Mouse (Mus musculus) R1 (cell line): ENCODE results near the gene Tubb3.
"Not testable (repeated sequence)": the region's sequence is repeated elsewhere in the genome, so short reads cannot be mapped to it uniquely, and the experiment has no call there.

Experiments
- DNase-seq: peaks from one replicate; pipeline ENCODE4 v3.0.0-alpha.2; 2018; ENCODE audit warnings: low read depth, low spot score

Gene Tubb3

DNA sequence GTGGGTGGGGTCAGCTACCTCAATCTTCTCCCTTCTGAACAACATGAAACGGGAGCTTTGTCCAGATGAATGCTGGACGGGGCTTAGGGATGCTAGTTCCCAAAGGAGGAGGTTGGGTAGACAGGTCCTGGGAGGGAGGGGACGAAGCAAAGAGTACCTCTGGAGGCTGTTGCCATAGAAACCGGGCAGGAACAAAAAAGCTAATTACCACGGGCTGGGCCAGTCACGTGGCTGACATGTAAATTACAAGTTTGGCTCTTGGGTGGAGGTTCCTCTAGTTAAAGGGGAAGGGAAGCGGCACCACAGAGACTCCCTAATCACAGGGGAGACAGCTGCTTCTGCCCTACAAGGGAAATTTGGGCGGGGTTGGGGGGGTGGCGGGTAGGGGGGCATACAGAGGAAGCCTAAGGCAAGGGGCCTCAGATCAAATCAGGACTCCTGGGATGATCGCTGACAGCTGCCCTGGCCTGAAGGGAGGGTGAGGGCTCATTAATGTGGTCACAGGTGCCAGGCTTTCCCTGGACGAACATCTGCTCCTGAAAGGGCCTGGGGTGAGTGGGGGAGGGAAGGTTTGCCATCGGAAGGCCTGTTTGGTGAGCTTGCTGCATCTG is 1.4 kb downstream of the Tubb3 start:
- DNase-seq, result peak; percentile 95

DNA sequence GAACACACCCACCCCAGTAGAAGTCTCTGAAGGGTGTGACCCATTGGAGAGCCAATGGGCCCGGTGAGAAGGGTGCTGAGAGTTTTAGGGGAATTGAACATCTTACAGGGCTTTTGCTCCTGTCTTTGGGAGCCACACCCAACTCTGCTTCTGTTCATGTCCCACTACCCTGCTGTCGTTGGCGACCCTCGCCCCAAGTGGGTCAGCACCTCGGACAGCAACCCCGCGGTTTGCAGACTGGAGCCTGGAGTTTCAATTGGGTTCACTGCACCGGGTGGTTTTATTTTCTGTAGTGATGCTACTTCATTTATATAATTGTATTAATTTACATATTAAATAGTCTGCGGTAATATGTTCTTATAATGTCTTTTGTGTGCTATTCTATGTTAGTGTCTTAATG is 3.0 kb downstream of the Tubb3 start:
- DNase-seq, result no peak

DNA sequence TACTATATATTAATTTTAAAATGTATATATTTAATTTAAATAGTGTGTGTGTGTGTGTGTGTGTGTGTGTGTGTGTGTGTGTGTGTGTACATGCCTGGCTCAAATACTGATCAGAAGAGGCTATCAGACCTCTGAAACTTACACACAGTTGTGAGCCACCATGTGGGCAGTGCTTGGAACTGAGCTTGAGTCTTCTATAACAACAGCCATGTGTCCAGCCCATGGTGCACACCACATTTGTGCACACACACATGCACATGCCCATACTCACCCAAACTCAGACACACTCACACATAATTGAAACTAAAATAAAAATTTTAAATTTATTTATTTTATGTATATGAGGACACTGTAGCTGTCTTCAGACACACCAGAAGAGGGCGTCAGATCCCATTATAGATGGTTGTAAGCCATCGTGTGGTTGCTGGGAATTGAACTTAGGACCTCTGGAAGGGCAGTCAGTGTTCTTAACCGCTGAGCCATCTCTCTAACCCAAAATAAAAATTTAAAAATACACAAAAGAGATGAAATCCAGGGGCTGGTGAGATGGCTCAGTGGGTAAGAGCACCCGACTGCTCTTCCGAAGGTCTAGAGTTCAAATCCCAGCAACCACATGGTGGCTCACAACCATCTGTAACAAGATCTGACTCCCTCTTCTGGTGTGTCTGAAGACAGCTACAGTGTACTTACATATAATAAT is 3.9 kb downstream of the Tubb3 start:
- DNase-seq, result not testable (repeated sequence)

DNA sequence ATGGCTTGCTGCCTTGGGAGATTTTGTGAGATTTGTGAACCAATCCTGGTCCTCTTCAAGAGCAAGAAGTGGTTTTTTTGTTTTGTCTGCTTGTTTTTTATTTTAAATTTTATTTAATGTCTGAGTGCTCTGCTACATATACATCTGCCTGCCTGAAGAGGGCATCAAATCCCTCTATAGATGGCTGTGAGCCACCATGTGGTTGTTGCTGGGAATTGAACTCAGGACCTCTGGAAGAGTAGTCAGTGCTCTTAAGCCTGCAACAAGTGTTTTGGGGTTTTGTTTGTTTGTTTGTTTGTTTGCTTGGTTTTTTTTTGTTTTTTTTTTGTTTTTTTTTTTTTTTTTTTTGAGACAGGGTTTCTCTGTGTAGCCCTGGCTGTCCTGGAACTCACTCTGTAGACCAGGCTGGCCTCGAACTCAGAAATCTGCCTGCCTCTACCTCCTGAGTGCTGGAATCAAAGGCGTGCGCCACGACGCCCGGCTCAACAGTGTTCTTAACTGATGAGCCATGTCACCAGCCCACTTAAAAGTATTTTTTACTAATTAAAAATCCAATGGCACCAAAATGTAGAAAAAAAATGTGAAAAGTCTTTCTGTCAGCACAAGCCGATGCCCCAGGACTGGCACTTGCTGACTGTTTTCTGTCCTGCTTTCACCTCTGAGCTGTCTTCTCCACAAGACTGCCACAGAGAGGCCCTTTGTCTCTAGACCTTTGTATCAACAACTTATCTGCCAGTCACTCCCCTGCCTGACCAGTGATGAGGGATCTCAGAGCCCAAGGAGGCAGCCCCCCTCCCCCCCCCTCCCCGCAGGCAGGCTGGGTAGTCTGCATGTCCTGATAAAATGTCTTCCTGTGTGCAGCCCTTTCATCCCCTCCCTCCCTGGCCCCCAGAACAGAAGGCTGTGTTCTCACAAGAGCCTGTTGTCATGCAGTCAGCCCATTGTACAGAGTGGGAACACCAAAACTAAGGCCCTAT is 5.0 kb downstream of the Tubb3 start:
- DNase-seq, result peak; percentile 87

DNA sequence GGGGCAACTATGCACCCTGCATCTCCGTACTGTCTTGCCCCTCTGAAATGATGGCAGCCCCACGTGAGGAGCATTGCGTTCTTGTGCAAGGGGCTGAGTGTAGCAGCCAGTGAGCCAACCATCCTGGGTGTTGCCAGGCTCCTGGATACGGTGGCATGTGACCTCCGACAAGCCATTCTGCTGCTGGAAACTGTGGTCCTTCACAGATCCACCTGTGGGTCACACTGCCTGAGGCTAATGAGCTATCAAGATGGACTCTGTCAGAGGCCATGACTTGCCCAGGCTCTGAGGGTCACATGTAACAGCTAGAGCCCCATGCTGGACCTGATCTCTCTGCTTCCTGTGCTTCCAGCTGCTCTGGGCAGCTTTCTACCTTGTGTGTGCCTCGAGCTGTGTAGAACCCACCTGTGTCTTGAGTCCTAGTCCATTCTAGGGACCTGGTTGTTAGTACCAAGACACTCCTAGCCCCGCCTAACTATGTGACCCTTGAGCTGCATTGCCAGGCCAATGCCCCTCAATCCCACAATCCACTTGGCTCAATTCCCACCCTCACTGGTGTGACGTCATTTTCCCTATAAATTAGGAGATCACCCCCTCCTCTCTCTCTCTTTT is 5.8 kb downstream of the Tubb3 start:
- no peak for DNase-seq

DNA sequence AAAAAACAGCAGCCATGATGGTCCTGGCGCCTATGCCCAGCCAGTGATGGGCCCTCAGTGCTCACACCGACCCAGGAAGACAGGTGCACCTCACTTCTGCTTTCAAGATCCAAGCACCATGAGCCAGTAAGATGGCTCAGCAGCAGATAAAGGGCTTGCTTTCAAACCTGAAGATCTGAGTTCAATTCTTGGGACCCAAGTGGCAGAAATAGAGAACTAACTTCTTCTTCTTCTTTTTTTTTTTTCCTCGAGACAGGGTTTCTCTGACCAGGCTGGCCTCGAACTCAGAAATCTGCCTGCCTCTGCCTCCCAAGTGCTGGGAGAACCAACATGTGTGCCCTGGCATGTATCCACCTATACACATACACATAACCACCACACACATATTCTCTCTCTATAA is 8.5 kb downstream of the Tubb3 start:
- DNase-seq, result no peak

DNA sequence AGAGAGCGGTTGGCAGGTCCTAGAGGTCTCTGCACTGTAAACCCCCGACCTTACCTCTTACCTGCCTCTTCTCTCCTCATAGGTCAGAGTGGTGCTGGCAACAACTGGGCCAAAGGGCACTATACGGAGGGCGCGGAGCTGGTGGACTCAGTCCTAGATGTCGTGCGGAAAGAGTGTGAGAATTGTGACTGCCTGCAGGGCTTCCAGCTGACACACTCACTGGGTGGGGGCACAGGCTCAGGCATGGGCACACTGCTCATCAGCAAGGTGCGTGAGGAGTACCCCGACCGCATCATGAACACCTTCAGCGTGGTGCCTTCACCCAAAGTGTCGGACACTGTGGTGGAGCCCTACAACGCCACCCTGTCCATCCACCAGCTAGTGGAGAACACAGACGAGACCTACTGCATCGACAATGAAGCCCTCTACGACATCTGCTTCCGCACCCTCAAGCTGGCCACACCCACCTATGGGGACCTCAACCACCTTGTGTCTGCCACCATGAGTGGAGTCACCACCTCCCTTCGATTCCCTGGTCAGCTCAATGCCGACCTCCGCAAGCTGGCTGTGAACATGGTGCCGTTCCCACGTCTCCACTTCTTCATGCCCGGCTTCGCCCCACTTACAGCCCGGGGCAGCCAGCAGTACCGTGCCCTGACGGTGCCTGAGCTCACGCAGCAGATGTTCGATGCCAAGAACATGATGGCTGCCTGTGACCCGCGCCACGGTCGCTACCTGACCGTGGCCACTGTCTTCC is 9.5 kb downstream of the Tubb3 start:
- no peak for DNase-seq

DNA sequence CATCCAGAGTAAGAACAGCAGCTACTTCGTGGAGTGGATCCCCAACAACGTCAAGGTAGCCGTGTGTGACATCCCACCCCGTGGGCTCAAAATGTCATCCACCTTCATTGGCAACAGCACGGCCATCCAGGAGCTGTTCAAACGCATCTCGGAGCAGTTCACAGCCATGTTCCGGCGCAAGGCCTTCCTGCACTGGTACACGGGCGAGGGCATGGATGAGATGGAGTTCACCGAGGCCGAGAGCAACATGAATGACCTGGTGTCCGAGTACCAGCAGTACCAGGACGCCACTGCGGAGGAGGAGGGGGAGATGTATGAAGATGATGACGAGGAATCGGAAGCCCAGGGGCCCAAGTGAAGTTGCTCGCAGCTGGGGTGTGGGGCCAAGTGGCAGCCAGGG is 10.1 kb downstream of the Tubb3 start:
- DNase-seq, result no peak

DNA sequence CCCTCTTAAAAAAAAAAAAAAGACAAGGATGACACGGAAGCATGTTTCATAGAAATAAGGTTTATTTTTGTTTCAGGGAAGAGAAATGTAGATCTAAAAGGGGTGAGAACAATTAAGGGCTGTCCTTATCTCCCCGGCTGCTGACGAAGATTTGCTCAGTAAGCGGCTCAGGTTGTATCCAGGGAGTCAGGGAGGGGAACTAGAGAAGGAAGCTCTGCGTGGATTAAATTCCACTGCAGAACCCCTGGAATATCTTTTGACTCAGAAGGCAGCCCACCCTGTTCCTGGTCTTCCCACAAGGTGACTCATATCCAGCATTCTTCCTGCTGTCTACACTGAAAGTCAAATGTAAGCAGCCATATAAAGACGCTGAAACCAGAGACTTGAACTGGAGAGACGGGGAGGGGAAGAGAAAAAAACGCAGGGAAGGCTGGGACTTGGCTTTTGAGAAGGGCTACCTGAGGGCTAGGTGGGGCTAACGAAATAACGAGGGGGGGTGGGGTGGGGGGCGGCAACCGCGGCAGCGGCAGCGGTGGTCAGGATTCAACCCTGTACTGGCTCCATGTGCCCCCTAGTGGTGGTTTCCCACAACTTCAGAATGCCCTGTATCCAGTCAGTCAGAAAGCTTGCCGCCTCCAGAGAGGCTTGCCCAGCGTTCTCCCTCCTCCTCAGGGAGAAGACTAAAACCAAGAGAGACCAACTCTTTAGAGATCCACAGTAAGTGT is 11.0 kb downstream of the Tubb3 start:
- DNase-seq, result peak; percentile 84

DNA sequence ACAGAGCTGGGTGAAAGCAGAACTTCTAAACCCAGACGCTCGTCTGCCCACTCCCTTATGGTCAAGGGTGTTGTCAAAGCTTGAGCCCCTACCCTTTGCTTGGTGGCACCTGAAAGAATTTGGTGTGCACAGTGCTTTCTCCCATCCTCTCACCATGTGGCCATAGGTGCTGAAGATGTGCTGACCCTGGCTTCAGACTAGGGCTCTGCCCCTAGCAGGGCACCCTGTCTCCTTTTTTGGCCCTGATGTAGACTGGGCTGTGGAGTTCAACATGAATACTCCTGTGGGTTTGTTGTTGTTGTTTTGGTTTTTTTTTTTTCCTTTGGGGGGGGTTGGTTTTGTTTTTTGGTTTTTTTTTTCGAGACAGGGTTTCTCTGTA is 11.5 kb downstream of the Tubb3 start:
- no peak for DNase-seq

DNA sequence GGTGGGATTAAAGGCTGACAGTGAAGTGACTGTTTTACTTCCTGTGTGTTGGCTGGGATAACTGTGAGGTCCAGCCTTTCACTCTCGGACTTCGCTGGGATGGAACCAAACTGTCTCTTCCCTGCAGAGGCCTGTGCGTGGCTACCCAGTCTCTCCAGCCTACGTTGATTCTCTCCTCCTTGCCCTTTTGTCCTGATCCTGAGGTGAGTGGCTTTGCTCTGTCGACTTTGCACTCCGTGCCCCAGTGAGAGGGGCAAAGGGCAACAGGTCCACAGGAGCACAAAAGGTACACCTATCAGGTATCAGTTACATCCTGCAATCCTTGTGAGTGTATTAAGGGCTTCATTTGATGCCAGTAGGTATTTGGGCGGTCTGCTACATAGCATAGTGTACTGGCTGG is 12.2 kb downstream of the Tubb3 start, which contains the start of gene Def8:
Gene Def8, plus strand, starts transcription at position 87 of the 400 bp plus-strand sequence.
- no peak for DNase-seq

DNA sequence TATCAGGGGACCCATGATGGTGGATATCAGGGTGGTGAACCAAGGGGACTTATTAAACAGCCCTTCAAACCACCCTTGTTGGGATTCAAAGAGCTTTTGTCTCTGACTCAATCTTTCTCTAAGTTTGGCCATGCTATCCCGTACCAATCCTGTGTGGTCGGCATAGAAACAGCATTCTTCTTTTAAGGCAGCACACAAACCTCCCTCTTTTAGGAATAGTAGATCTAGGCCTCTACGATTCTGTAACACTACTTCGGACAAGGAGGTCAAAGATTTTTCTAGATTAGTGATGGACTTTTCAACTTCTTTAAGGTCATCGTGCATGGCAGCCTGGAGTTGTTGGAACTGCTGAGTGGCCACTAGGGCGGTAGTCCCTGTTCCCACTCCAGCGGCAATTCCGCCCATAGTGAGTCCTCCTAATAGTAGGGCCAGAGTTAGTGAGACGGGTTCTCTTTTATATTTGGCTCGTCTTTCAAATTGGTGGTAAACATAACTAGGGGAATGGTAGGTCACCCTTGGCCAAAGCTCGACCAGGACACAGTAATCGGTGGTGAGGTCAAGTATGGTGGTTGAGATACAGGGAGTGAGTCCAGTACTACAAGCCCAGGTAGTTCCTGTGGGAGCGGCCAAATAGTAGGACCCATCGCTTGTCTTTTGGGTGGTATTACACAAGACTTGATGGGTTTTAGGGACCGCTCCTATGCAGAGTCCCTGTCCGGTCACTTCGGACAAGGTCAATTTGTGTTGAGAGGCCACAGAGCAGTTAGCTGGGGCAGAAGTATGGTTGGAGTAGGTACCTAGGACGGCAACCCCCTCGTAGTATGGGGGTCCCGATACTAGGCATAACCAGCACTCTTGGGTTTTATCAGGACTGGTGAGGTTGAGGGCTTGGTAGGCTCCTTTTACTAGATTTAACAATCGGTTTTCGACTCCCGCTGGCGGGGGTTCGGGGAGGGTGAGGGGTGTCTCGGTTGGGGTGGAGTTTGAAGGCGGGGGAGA is 15.6 kb downstream of the Tubb3 start:
- peak; percentile 77 for DNase-seq

DNA sequence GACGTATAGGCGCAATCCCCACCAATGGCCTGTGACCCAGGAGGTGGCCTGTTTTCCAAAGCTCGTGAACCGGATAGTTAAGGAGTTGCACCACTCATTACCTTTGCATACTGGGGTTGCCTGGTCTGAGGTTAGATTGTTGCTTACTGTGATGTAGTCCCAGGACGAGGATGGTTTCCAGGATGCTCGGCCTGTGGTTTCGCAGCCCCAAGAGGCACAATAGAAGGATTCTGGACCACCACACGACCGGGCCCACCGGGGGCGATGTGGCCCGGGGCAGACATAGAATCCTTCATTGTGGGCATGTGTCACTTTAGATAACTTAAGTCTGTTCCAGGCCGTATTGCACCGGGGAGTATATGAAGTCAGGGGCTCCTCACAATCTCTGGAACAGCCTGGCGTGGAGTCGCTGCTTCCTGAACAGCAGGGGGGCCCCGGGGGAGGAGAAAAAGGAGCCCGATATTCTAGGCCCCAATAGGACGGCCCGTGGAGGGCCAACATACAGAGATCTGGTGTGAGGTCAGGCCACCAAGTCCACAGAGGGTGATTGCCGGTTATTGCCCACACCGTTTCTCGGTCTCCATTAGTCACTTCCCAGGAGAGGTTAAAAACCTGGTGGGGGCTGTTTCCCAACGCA is 16.5 kb downstream of the Tubb3 start:
- DNase-seq, result peak; percentile 70

DNA sequence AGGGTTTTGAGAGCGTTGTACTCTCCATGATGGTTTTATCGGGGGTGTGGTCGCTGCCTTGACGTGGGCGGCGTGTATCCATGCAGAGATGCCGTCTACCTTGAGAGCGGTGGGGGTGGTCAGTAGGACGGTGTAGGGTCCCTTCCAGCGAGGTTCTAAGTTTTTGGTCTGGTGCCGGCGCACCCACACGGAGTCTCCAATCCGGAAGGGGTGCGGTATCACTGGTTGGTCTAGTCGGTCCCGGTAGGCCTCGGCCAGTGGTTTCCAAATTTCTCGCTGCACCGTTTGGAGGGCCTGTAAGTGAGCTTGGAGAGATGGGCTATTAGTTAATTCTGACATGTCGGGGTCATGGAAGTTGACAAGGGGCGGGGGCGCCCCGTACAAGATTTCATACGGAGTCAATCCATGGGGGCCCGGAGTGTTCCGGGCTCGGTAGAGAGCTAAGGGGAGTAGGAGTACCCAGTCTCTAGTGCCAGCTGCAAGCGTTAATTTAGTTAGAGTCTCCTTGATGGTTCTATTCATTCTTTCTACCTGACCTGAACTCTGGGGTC is 17.2 kb downstream of the Tubb3 start:
- DNase-seq, result peak; percentile 64

DNA sequence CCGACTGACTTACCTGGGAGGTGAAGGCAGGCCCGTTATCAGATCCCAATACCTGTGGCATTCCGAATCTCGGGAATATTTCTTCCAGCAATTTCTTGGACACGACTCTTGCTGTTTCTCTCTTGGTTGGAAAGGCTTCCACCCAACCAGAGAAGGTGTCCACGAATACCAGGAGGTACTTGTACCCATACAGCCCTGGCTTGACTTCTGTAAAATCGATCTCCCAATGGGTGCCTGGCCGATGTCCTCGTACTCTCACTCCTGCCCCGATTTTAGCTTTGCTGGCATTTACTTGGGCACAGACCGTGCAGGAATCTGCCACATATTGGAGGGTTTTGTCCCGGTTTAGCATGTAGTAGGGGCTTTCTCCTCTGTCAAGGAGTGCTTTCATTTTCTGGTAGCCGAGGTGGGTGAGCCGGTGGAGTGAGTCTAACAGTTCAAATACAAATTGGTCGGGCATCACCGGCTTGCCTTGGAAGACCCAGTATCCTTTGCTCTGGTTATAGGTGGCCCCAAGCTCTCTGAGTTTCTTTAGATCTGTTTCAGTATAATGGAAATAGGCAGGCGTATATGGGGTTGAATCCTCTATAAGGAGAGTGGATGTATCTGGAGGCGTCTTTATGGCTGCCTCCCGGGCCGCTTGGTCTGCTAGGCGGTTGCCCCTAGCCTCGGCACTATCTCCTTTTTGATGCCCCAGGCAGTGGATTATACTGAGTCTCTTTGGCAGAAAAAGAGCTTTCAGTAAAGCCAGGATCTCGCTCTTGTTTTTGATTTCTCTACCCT is 17.9 kb downstream of the Tubb3 start:
- peak; percentile 60 for DNase-seq

DNA sequence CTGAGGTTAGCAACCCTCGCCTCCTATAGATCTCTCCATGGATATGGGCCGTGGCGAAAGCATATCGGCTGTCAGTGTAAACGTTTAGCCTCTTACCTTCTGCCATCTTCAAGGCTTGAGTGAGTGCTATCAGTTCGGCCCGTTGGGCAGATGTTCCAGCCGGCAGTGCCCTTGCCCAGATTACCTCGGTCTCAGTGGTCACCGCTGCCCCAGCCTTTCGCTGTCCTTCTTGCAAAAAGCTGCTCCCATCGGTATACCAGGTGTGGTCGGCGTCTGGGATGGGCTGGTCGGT is 18.4 kb downstream of the Tubb3 start:
- DNase-seq, result not testable (repeated sequence)

DNA sequence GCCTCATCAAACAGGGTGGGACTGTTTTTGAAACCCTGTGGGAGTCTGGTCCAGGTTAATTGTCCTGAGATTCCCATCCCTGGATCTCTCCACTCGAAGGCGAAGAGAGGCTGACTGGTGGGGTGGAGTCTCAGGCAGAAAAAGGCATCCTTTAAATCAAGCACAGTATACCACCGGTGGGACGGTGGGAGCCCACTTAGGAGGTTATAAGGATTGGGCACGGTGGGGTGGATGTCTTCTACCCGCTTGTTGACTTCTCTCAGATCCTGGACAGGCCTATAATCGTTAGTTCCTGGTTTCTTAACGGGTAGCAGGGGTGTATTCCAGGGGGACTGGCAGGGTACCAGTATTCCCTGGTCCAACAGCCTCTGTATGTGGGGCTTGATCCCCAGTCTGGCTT is 19.7 kb downstream of the Tubb3 start:
- not testable (repeated sequence) for DNase-seq
